Comparison of ENCODE assay signal across 16 mouse cellular contexts in genomic region chr13:45354824-45355223, GRCm38 (mm10). TPM values are rescaled to one million over a fixed set of nuclear protein-coding genes. Genes with fewer than 3 reads are reported as not detected.
A peak's percentile ranks its signal among the peaks of the same experiment; 100 is the strongest.
DNase-seq lines count a peak whose midpoint lies in the region; ATAC-seq and TF ChIP-seq lines count a peak whose summit lies in the region.
"Had no signal": no experiment of that assay in that cellular context is flagged by ENCODE, and none has a peak within 500 bp of the region (broad histone marks: within the 10 kb centered on the region; RNA-seq: fewer than 3 reads in every experiment).

No protein-coding gene starts in this region.

- H3K4me1 ChIP-seq in hindbrain, postnatal 0 days (ENCODE audit: insufficient read depth, low read length): no peaks in the 10 kb centered on the region
- no peaks in the 10 kb centered on the region for H3K4me1 ChIP-seq in hindbrain, embryonic 14.5 days (replicated peaks; ENCODE audit: control insufficient read depth, insufficient read depth, low read length)
- H3K4me1 ChIP-seq: hindbrain, embryonic 12.5 days; neural tube, embryonic 15.5 days had no signal

- WGBS in hindbrain, postnatal 0 days: 81% methylated on average over 2 of the region's 2 CpGs
- WGBS in hindbrain, embryonic 14.5 days: 86% methylated on average over 2 of the region's 2 CpGs

- H3K4me3 ChIP-seq in hindbrain, postnatal 0 days (ENCODE audit: low read length): no peak overlapping the region
- H3K4me3 ChIP-seq in hindbrain, embryonic 14.5 days (replicated peaks; ENCODE audit: low read length): no peak overlapping the region
- H3K4me3 ChIP-seq: heart, embryonic 15.5 days; hindbrain, embryonic 12.5 days; neural tube, embryonic 15.5 days had no signal

- DNase-seq in hindbrain, postnatal 0 days (ENCODE audit: low spot score): peak; percentile 47
- no peak for DNase-seq in hindbrain, embryonic 14.5 days (ENCODE audit: low spot score)
- DNase-seq in ES-CJ7 (ENCODE audit: low read depth, low spot score) (peak; percentile 28), ZHBTc4 (ENCODE audit: low read depth, low spot score) (peak; percentile 51)
- peak; percentile 45 for DNase-seq in mesoderm, embryonic 11.5 days (ENCODE audit: low read depth, low spot score)
- no peak for DNase-seq in layer of hippocampus, adult 11-12 months (ENCODE audit: low spot score)
- DNase-seq: cerebellum, adult 2 months; kidney, adult 2 months; kidney, postnatal 25 days; liver; lung, adult 18-20 months had no signal

- H3K9me3 ChIP-seq in hindbrain, postnatal 0 days (ENCODE audit: low read length): no peaks in the 10 kb centered on the region
- H3K9me3 ChIP-seq in hindbrain, embryonic 14.5 days (ENCODE audit: control insufficient read depth, low read length): no peaks in the 10 kb centered on the region
- H3K9me3 ChIP-seq: heart, embryonic 15.5 days; hindbrain, embryonic 12.5 days; neural tube, embryonic 15.5 days had no signal

- no peak overlapping the region for H3K27ac ChIP-seq in hindbrain, postnatal 0 days
- no peak overlapping the region for H3K27ac ChIP-seq in hindbrain, embryonic 14.5 days
- H3K27ac ChIP-seq: heart, embryonic 15.5 days; hindbrain, embryonic 12.5 days; neural tube, embryonic 15.5 days had no signal

- no peaks in the 10 kb centered on the region for H3K27me3 ChIP-seq in hindbrain, postnatal 0 days (ENCODE audit: insufficient read depth, low read length)
- no peaks in the 10 kb centered on the region for H3K27me3 ChIP-seq in hindbrain, embryonic 14.5 days (ENCODE audit: control insufficient read depth, insufficient read depth, low read length)
- H3K27me3 ChIP-seq: heart, embryonic 15.5 days; hindbrain, embryonic 12.5 days; neural tube, embryonic 15.5 days had no signal

- no peak overlapping the region for H3K9ac ChIP-seq in hindbrain, postnatal 0 days (replicated peaks; ENCODE audit: low read length)
- no peak overlapping the region for H3K9ac ChIP-seq in hindbrain, embryonic 14.5 days
- H3K9ac ChIP-seq: heart, embryonic 15.5 days; hindbrain, embryonic 12.5 days; neural tube, embryonic 15.5 days had no signal

- H3K36me3 ChIP-seq in hindbrain, postnatal 0 days (ENCODE audit: insufficient read depth, low read length): no peaks in the 10 kb centered on the region
- H3K36me3 ChIP-seq in hindbrain, embryonic 14.5 days (replicated peaks; ENCODE audit: control insufficient read depth, insufficient read depth): no peaks in the 10 kb centered on the region
- H3K36me3 ChIP-seq: heart, embryonic 15.5 days; hindbrain, embryonic 12.5 days; neural tube, embryonic 15.5 days had no signal

- no peak for ATAC-seq in hindbrain, postnatal 0 days
- ATAC-seq in hindbrain, embryonic 14.5 days (ENCODE audit: low FRiP score): no peak
- no peak for ATAC-seq in CD4-positive, CD25-positive, alpha-beta regulatory T cell, adult 4 months
- no peak for ATAC-seq in granulocyte monocyte progenitor cell, adult 5-6 weeks (replicated peaks; ENCODE audit: poor library complexity, severe bottlenecking)

- no peak for TF ChIP-seq CTCF in hindbrain, postnatal 0 days (IDR thresholded peaks at IDR 0.05; ENCODE audit: low read depth)

- no peak overlapping the region for H3K4me2 ChIP-seq in hindbrain, postnatal 0 days (ENCODE audit: low read depth, low read length)
- no peak overlapping the region for H3K4me2 ChIP-seq in hindbrain, embryonic 14.5 days (replicated peaks)
- H3K4me2 ChIP-seq: heart, embryonic 15.5 days; hindbrain, embryonic 12.5 days; neural tube, embryonic 15.5 days had no signal

RNA-seq across cellular contexts. Expression of gene Mylip, which starts 34.7 kb away (rescaled TPM):
- total RNA-seq in hindbrain, postnatal 0 days (2014; rRNA removed): 13.0 and 15.1 TPM in 2 replicates
- 4.4 and 4.6 TPM in 2 replicates for polyA plus RNA-seq in hindbrain, postnatal 0 days (2015; fragmentation: Nextera tagmentation; extraction: Ambion mirVana)
- 4.8 and 5.2 TPM in 2 replicates for polyA plus RNA-seq in hindbrain, embryonic 14.5 days (2014; fragmentation: Nextera tagmentation; extraction: Ambion mirVana)
- polyA plus RNA-seq in CD4-positive, CD25-positive, alpha-beta regulatory T cell, adult 4 months (2017; shearing (Covaris generic)): 10 to 100 TPM; 13.4 to 19.9 TPM
- total RNA-seq in granulocyte monocyte progenitor cell, adult 5-6 weeks (2014; fragmentation: Nextera tagmentation): 13.6 and 13.7 TPM in 2 replicates
- 10.3 and 11.7 TPM in 2 replicates for total RNA-seq in granulocyte monocyte progenitor cell, adult 5-6 weeks (2017)

Comparison
In these comparisons a context has a peak if more than half of its experiments do, and no peak if none do; other contexts are left out.
1. DNase-seq: peak in hindbrain, postnatal 0 days (single experiment), ES-CJ7 (single experiment), ZHBTc4 (single experiment) and mesoderm, embryonic 11.5 days (single experiment); none in hindbrain, embryonic 14.5 days (single experiment) and layer of hippocampus, adult 11-12 months (single experiment).